Mouse (Mus musculus) small intestine, adult 2 months (tissue): ENCODE results near the gene Txlnb.

Experiments
- CTCF ChIP-seq: fragments of 200-500 bp; IDR thresholded peaks from 2 replicates; pipeline ENCODE4 v1.5.1; 2012; ENCODE audit warnings: low read depth, mild to moderate bottlenecking, control low read depth, inconsistent platforms, low read length, moderate library complexity, mixed read lengths; ENCODE audit not compliant: insufficient replicate concordance, insufficient read length; ENCODE audit errors: extremely low read depth
- POLR2A ChIP-seq: fragments of 200-500 bp; IDR thresholded peaks from 2 replicates; pipeline ENCODE4 v1.6.1; 2012; ENCODE audit warnings: low read depth, mild to moderate bottlenecking, control low read depth, inconsistent platforms, low read length, moderate library complexity

GRCm38 (mm10) chr10:17794443-17794842 is 1.6 kb upstream of the Txlnb start:
- TF ChIP-seq POLR2A: no peak
- no peak for TF ChIP-seq CTCF
